Mouse (Mus musculus) embryonic facial prominence, embryonic 13.5 days (tissue): Measurements from ENCODE around the gene Dnah9. TPM values are rescaled to one million over a fixed set of nuclear protein-coding genes. Genes with fewer than 3 reads are reported as not detected.
A peak's percentile ranks its signal among the peaks of the same experiment; 100 is the strongest.

Experiments
- ATAC-seq: fragments of 200-750 bp; cut with Nextera tagmentation; 2 replicates; pipeline ENCODE4 v1.8.0; 2017; ENCODE audit warnings: low read depth; ENCODE audit not compliant: insufficient number of reproducible peaks, insufficient read depth, low FRiP score, low TSS enrichment
- H3K27ac ChIP-seq: fragments of 300-500 bp; sonication (generic); 2 replicates; pipeline ENCODE4 v1.5.1; 2015; ENCODE audit warnings: moderate library complexity, mild to moderate bottlenecking, inconsistent platforms
- H3K27me3 ChIP-seq: fragments of 300-500 bp; sonication (generic); 2 replicates; pipeline ENCODE4 v1.6.1; 2015; ENCODE audit warnings: mild to moderate bottlenecking, inconsistent platforms
- H3K36me3 ChIP-seq: fragments of 300-500 bp; sonication (generic); 2 replicates; pipeline ENCODE4 v1.6.1; 2015; ENCODE audit warnings: mild to moderate bottlenecking, inconsistent platforms
- H3K4me1 ChIP-seq: fragments of 300-500 bp; sonication (generic); 2 replicates; pipeline ENCODE4 v1.6.1; 2015; ENCODE audit warnings: inconsistent platforms
- H3K4me2 ChIP-seq: fragments of 300-500 bp; sonication (generic); 2 replicates; pipeline ENCODE4 v1.6.1; 2015; ENCODE audit warnings: moderate library complexity, mild to moderate bottlenecking, inconsistent platforms
- H3K4me3 ChIP-seq: fragments of 300-500 bp; sonication (generic); 2 replicates; pipeline ENCODE4 v1.5.1; 2015; ENCODE audit warnings: mild to moderate bottlenecking, inconsistent platforms
- H3K9ac ChIP-seq: fragments of 300-500 bp; sonication (generic); 2 replicates; pipeline ENCODE4 v1.6.1; 2015; ENCODE audit warnings: mild to moderate bottlenecking, inconsistent platforms
- H3K9me3 ChIP-seq: fragments of 300-500 bp; sonication (generic); 2 replicates; pipeline ENCODE4 v1.6.1; 2016; ENCODE audit warnings: inconsistent platforms
- WGBS: fragments of 180-500 bp; shearing (Covaris S2); methylation state at CpG from one replicate; pipeline ENCODE4 v1.1.7; 2015; ENCODE audit warnings: mixed read lengths; 5-methylcytosine and 5-hydroxymethylcytosine counted together
- polyA plus RNA-seq: library from polyadenylated mRNA; unstranded; fragments of >200 nt; fragmentation: Nextera tagmentation; extraction: Ambion mirVana; gene quantifications from 2 replicates; pipeline ENCODE4 v1.2.1, GENCODE M21; 2015

Gene Dnah9
- 0.11 and 0.13 TPM in 2 replicates for polyA plus RNA-seq

- under 1% methylated on average over 53 of the region's 53 CpGs for WGBS
- peaks cover 21% of the 10 kb centered on the region for H3K27me3 ChIP-seq
These were observed at the start of gene Dnah9 for GRCm38 (mm10) chr11:66167801-66168651. Dnah9 (minus strand) TSS chr11:66168551.

GRCm38 (mm10) chr11:66188627-66189287, 20.4 kb upstream of the Dnah9 start:
- no peak overlapping the region for H3K4me3 ChIP-seq
- WGBS = 77% methylated on average over 3 of the region's 3 CpGs
- no peak overlapping the region for H3K27ac ChIP-seq
- no peaks in the 10 kb centered on the region for H3K36me3 ChIP-seq
- H3K9me3 ChIP-seq = no peaks in the 10 kb centered on the region
- no peak for ATAC-seq
- no peak overlapping the region for H3K9ac ChIP-seq
- H3K27me3 ChIP-seq = no peaks in the 10 kb centered on the region
- H3K4me2 ChIP-seq = no peak overlapping the region
- no peaks in the 10 kb centered on the region for H3K4me1 ChIP-seq

More at GRCm38 (mm10) chr11:66167801-66168651, at the start of gene Dnah9:
- H3K4me1 ChIP-seq = no peaks in the 10 kb centered on the region
- H3K27ac ChIP-seq = 0 out of 2 replicates have a peak within 1 kb of the TSS, but pooled peaks have one; percentile 4
- H3K4me3 ChIP-seq = peak within 1 kb of the TSS; percentile 56
- no peaks in the 10 kb centered on the region for H3K36me3 ChIP-seq
- H3K9ac ChIP-seq = peak within 1 kb of the TSS; percentile 65
- peak; percentile 94 for ATAC-seq
- no peaks in the 10 kb centered on the region for H3K9me3 ChIP-seq
- peak within 1 kb of the TSS; percentile 100 for H3K4me2 ChIP-seq

- H3K36me3 ChIP-seq = no peaks in the 10 kb centered on the region
- no peaks in the 10 kb centered on the region for H3K4me1 ChIP-seq
- no peak overlapping the region for H3K4me2 ChIP-seq
- 88% methylated on average over 2 of the region's 2 CpGs for WGBS
- H3K27ac ChIP-seq = no peak overlapping the region
- no peak overlapping the region for H3K4me3 ChIP-seq
- no peak overlapping the region for H3K9ac ChIP-seq
- ATAC-seq = no peak
- no peaks in the 10 kb centered on the region for H3K9me3 ChIP-seq
- H3K27me3 ChIP-seq = no peaks in the 10 kb centered on the region
These were observed 19.8 kb upstream of the Dnah9 start for GRCm38 (mm10) chr11:66188146-66188545.

GRCm38 (mm10) chr11:66177781-66178180, 9.4 kb upstream of the Dnah9 start:
- ATAC-seq = no peak
- no peaks in the 10 kb centered on the region for H3K4me1 ChIP-seq
- 79% methylated on average over 2 of the region's 2 CpGs for WGBS
- H3K4me3 ChIP-seq = no peak overlapping the region
- H3K27me3 ChIP-seq = no peaks in the 10 kb centered on the region
- H3K4me2 ChIP-seq = no peak overlapping the region
- no peak overlapping the region for H3K27ac ChIP-seq
- no peak overlapping the region for H3K9ac ChIP-seq
- peaks cover 6% of the 10 kb centered on the region; the same call in 1 of the 2 replicates for H3K9me3 ChIP-seq
- no peaks in the 10 kb centered on the region for H3K36me3 ChIP-seq

- ATAC-seq = no peak
- Histone ChIP-seq H3K4me2 (no peak overlapping the region), H3K4me1 (no peaks in the 10 kb centered on the region), H3K27ac (no peak overlapping the region), H3K27me3 (peaks cover 16% of the 10 kb centered on the region), H3K9ac (no peak overlapping the region), H3K4me3 (no peak overlapping the region), H3K9me3 (no peaks in the 10 kb centered on the region), H3K36me3 (no peaks in the 10 kb centered on the region)
- WGBS = 80% methylated on average over 2 of the region's 2 CpGs
These were observed 4.3 kb downstream of the Dnah9 start for GRCm38 (mm10) chr11:66164022-66164421.

- Histone ChIP-seq H3K9ac (no peak overlapping the region), H3K4me1 (no peaks in the 10 kb centered on the region), H3K4me2 (no peak overlapping the region), H3K9me3 (no peaks in the 10 kb centered on the region), H3K27me3 (no peaks in the 10 kb centered on the region), H3K4me3 (no peak overlapping the region), H3K27ac (no peak overlapping the region), H3K36me3 (no peaks in the 10 kb centered on the region)
- WGBS = 64% methylated on average over 11 of the region's 11 CpGs
- ATAC-seq = no peak
These were observed 27.6 kb downstream of the Dnah9 start for GRCm38 (mm10) chr11:66140631-66141252.

- no peak overlapping the region for H3K27ac ChIP-seq
- no peaks in the 10 kb centered on the region for H3K27me3 ChIP-seq
- H3K9ac ChIP-seq = no peak overlapping the region
- 84% methylated on average over 6 of the region's 6 CpGs for WGBS
- no peaks in the 10 kb centered on the region for H3K36me3 ChIP-seq
- H3K4me3 ChIP-seq = no peak overlapping the region
- H3K4me1 ChIP-seq = no peaks in the 10 kb centered on the region
- no peak overlapping the region for H3K4me2 ChIP-seq
- H3K9me3 ChIP-seq = no peaks in the 10 kb centered on the region
- no peak for ATAC-seq
These were observed 33.5 kb downstream of the Dnah9 start for GRCm38 (mm10) chr11:66134826-66135225.

GRCm38 (mm10) chr11:66126150-66126549, 42.2 kb downstream of the Dnah9 start:
- no peak overlapping the region for H3K27ac ChIP-seq
- no peaks in the 10 kb centered on the region for H3K36me3 ChIP-seq
- no peak overlapping the region for H3K9ac ChIP-seq
- no peak overlapping the region for H3K4me3 ChIP-seq
- no peak for ATAC-seq
- H3K27me3 ChIP-seq = no peaks in the 10 kb centered on the region
- peaks cover 5% of the 10 kb centered on the region; the same call in 1 of the 2 replicates for H3K4me1 ChIP-seq
- no peak overlapping the region for H3K4me2 ChIP-seq
- no peaks in the 10 kb centered on the region for H3K9me3 ChIP-seq

GRCm38 (mm10) chr11:66124496-66124895, 43.9 kb downstream of the Dnah9 start:
- H3K36me3 ChIP-seq = no peaks in the 10 kb centered on the region
- 33% methylated on average over 6 of the region's 6 CpGs for WGBS
- no peak overlapping the region for H3K9ac ChIP-seq
- H3K4me1 ChIP-seq = peaks cover 5% of the 10 kb centered on the region; the same call in 1 of the 2 replicates
- H3K9me3 ChIP-seq = no peaks in the 10 kb centered on the region
- no peak overlapping the region for H3K27ac ChIP-seq
- ATAC-seq = no peak
- H3K4me3 ChIP-seq = no peak overlapping the region
- H3K4me2 ChIP-seq = no peak overlapping the region
- no peaks in the 10 kb centered on the region for H3K27me3 ChIP-seq

GRCm38 (mm10) chr11:66122017-66122416, 46.3 kb downstream of the Dnah9 start:
- Histone ChIP-seq H3K4me3 (no peak overlapping the region), H3K36me3 (no peaks in the 10 kb centered on the region), H3K4me1 (peaks cover 5% of the 10 kb centered on the region; the same call in 1 of the 2 replicates), H3K9ac (no peak overlapping the region), H3K27ac (no peak overlapping the region), H3K27me3 (no peaks in the 10 kb centered on the region), H3K9me3 (no peaks in the 10 kb centered on the region), H3K4me2 (no peak overlapping the region)
- no peak for ATAC-seq
- 17% methylated on average over 3 of the region's 3 CpGs for whole genome bisulfite sequencing

GRCm38 (mm10) chr11:66083663-66084254, 84.6 kb downstream of the Dnah9 start:
- whole genome bisulfite sequencing = 78% methylated on average over 7 of the region's 7 CpGs
- Histone ChIP-seq H3K4me1 (no peaks in the 10 kb centered on the region), H3K27ac (no peak overlapping the region), H3K36me3 (no peaks in the 10 kb centered on the region), H3K4me2 (no peak overlapping the region), H3K9ac (no peak overlapping the region), H3K27me3 (no peaks in the 10 kb centered on the region), H3K9me3 (no peaks in the 10 kb centered on the region), H3K4me3 (no peak overlapping the region)
- ATAC-seq = no peak
